Mouse (Mus musculus): ENCODE data around the gene Ankub1. TPM values are rescaled to one million over a fixed set of nuclear protein-coding genes. Genes with fewer than 3 reads are reported as not detected.

Ankub1 gene
- polyA plus RNA-seq (2016; fragmentation: Nextera tagmentation; extraction: Ambion mirVana), result 0.14 and 0.17 TPM in 2 replicates

DNA sequence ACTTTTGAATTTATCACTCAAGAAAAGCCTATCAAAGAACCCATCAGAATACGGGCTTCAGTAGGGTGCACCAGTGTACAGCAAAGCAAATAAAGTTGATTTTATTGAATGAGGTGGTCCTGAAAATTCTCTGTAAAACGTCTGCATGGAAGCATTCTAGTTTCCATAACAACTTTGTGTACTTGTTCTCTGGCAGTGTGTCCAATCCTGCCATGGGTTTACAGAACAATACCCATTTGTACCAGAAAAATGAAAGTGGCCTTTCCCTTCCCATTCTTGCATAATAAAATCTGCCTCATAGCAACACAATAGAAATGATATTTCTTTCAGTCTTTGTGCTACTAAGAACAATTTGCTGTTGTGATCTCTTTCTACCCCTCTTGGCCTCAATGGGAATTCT is at the start of gene Ankub1:
Gene Ankub1 (minus strand): TSS at position 81 of the 400 bp plus-strand sequence.
- 53% methylated on average over 2 of the region's 2 CpGs for WGBS
- H3K9me3 ChIP-seq, result no peaks in the 10 kb centered on the region
- H3K4me1 ChIP-seq (replicated peaks), result no peaks in the 10 kb centered on the region
- no peaks in the 10 kb centered on the region for H3K36me3 ChIP-seq
- H3K27ac ChIP-seq, result no peak within 1 kb of the TSS
- DNase-seq (ENCODE audit: low spot score), result no peak
- no peak within 1 kb of the TSS for H3K4me3 ChIP-seq
- no peaks in the 10 kb centered on the region for H3K27me3 ChIP-seq (ENCODE audit: insufficient read depth, poor library complexity, severe bottlenecking)

DNA sequence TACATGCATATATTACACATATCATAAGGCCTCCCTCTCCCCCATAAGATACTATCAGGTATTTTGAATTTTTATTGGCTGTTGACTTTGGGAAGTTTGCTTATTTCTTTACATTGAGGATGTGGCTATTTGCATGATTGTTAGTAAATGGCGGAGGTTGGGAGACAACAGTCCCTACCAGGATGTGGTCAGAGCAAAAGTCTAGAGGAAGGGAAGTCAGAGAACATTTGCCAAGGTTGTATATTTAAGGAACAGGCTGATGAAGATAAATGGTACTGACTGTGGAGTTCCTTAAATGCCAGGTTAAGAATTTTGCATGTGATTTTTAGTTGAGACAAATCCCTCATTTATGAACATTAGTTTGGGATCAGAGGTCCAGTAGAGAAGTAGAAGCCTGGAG is 47.2 kb upstream of the Ankub1 start:
- Histone ChIP-seq H3K36me3 (no peaks in the 10 kb centered on the region), H3K4me1 (replicated peaks) (peaks cover 24% of the 10 kb centered on the region), H3K4me3 (no peak overlapping the region), H3K27me3 (ENCODE audit: insufficient read depth, poor library complexity, severe bottlenecking) (no peaks in the 10 kb centered on the region), H3K9me3 (no peaks in the 10 kb centered on the region), H3K27ac (no peak overlapping the region)
- 91% methylated on average over 1 of the region's 1 CpGs for WGBS
- DNase-seq (ENCODE audit: low spot score), result no peak

DNA sequence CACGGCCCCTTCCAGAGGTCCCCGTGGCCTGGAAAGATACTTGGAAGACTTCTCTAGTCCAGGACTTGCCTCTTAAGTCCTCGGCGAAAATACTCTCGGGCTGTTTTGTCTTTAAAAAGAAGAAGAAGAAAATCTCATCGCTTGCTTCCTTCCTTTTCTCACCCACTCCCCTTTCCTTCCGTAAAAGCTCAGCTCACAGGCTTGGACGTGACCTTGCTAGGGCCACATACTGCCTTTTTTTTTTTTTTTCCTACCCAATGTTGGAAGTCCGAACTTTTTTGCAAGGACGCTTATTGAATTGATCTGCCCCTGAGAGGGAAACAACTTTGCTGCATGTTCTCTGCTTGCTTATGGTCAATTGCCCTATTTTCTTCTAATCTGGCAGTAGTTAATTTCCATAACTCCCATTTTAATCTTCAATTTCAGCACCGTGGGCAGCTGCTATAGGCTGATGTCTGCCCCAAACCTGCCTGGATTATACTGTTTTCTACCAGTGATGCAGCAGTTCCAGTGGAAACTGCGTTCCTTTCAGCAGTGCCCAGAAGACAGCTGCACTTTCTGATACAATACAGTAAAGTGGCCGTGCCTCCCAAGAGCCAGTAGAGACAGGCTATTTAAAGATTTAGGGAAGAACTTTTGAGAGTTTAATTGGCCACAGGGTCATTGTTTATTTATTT is 44.0 kb upstream of the Ankub1 start:
- WGBS, result 5% methylated on average over 13 of the region's 13 CpGs
- H3K27ac ChIP-seq, result peak overlapping the region; percentile 93
- H3K9me3 ChIP-seq, result no peaks in the 10 kb centered on the region
- H3K4me3 ChIP-seq, result peak overlapping the region; percentile 85
- H3K27me3 ChIP-seq (ENCODE audit: insufficient read depth, poor library complexity, severe bottlenecking), result no peaks in the 10 kb centered on the region
- peaks cover 24% of the 10 kb centered on the region for H3K4me1 ChIP-seq (replicated peaks)
- no peaks in the 10 kb centered on the region for H3K36me3 ChIP-seq
- peak; percentile 5 for DNase-seq (ENCODE audit: low spot score)

DNA sequence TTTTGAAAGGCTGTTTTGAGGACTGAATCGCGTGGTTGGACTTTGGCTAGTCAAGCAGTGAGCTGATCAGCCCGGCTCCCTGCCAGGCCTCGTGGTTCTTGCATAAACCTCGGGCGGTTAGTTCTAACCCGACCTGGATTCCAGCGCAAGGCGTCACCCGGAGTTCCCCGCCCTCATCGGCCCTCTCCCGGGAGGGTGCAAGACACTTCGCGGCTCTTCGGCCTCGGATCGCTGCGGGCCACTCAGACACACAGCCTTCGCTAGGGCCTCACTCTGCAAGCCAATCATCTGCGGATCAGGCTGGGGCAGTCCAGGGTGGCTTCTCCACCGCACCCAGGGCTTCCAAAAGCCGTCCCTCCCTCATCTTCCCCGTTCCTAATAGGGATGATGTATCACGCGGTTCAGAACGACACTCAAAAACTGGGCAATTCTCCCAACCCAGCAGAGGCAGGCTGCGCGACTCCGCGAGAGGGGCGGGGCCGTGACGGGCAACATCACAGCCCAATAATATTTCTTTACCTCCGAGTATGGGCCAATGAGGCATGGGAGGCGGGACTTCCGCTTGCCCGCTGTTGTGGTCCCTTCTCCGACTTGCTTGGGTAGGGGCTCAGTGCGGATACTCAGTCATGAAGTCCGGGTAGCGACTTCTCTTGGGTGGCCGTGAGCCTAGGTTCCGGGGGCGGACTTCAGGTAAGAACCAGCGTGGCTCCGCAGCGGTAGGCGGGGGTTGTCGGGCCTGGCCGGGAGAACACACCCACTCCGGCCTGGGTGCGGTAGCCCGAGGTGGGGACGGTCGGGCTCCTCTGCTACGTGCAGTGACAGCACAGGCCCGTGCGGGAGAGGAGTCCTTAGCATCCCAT is 43.1 kb upstream of the Ankub1 start, which contains the start of gene Rnf13:
Gene Rnf13 (plus strand): TSS at position 552 of the 860 bp plus-strand sequence.
- H3K27ac ChIP-seq, result peak within 1 kb of the TSS; percentile 93
- under 1% methylated on average over 59 of the region's 59 CpGs for WGBS
- peak within 1 kb of the TSS; percentile 85 for H3K4me3 ChIP-seq
- no peaks in the 10 kb centered on the region for H3K36me3 ChIP-seq
- DNase-seq (ENCODE audit: low spot score), result peak; percentile 97
- H3K9me3 ChIP-seq, result no peaks in the 10 kb centered on the region
- no peaks in the 10 kb centered on the region for H3K27me3 ChIP-seq (ENCODE audit: insufficient read depth, poor library complexity, severe bottlenecking)
- peaks cover 24% of the 10 kb centered on the region for H3K4me1 ChIP-seq (replicated peaks)

DNA sequence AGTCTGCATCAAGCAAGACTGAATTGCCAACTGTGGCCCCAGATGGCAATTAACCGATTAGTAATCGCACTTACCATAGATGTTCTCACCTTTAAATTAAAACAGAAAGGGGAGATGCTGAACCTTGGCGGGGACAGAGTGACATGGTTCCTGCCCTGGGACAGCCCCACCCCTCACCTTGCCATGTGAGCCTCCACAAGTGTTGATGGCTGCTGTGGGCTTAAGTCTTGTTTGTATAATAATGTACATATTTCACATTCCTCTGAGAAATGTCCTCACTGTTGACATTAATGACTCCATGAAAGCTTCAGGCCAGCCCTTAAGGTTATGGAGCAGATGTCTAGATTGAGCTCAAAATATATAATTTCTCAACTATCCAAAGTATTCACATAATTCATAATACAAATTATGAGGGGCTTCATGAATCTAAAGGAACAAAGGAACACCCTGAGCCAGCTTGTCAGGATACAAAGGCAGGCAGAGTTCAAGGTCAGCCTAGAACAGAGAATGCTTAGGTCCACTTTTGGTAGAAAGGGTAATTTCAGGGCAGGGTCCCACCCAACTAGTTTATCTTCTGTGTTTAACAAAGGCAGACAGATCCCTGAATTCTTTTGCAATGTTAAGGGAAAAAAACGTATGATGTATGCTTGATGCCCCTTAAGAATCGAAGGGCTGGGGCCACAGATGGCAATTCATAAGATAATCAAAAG is 39.8 kb upstream of the Ankub1 start:
- Histone ChIP-seq H3K27ac (no peak overlapping the region), H3K4me3 (no peak overlapping the region), H3K27me3 (ENCODE audit: insufficient read depth, poor library complexity, severe bottlenecking) (no peaks in the 10 kb centered on the region), H3K9me3 (no peaks in the 10 kb centered on the region), H3K4me1 (replicated peaks) (peaks cover 18% of the 10 kb centered on the region), H3K36me3 (no peaks in the 10 kb centered on the region)
- no peak for DNase-seq (ENCODE audit: low spot score)
- WGBS, result 85% methylated on average over 5 of the region's 5 CpGs

DNA sequence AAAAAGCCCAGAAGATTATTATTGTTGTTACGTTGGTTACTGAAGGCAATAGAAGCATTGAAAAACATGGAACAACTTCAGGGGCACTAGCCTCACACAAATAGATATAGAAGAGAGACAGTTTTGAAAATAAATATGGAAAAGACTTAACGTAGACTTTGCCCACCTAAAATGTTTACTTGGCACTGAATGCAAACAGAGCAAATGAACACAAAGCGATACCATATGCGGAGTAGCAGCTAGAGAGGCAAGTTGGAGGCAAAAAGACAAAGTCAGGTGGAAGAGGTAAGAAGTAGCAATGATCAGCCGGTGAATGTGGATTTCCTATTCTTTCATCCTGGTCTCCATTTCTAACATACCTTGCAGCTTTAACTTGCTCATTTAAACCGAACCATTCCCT is 21.6 kb upstream of the Ankub1 start:
- Histone ChIP-seq H3K4me1 (replicated peaks) (no peaks in the 10 kb centered on the region), H3K4me3 (no peak overlapping the region), H3K36me3 (no peaks in the 10 kb centered on the region), H3K27me3 (ENCODE audit: insufficient read depth, poor library complexity, severe bottlenecking) (no peaks in the 10 kb centered on the region), H3K9me3 (no peaks in the 10 kb centered on the region), H3K27ac (no peak overlapping the region)
- 91% methylated on average over 6 of the region's 6 CpGs for WGBS
- no peak for DNase-seq (ENCODE audit: low spot score)

DNA sequence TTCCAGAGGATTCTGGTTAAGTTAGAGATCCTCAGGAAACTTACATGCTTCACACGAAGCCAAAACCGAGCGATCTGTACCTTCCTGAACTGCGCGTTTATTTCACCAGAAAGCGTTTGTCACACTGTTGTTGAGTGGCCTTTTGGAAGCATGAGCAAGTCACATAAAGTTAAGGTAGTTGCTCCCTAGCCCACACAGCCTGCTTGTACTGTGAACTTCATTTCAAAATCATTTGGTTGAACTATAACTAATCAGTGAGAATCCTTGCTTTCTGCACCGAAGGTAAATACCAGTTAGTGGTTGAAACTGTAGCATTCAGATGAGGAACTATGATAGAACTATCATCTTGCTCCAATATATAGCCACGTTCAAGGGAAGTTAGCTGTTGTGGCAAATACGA is 4.2 kb upstream of the Ankub1 start:
- Histone ChIP-seq H3K27ac (no peak overlapping the region), H3K4me3 (no peak overlapping the region), H3K9me3 (no peaks in the 10 kb centered on the region), H3K36me3 (no peaks in the 10 kb centered on the region), H3K4me1 (replicated peaks) (no peaks in the 10 kb centered on the region), H3K27me3 (ENCODE audit: insufficient read depth, poor library complexity, severe bottlenecking) (no peaks in the 10 kb centered on the region)
- DNase-seq (ENCODE audit: low spot score), result no peak
- WGBS, result 94% methylated on average over 9 of the region's 9 CpGs

DNA sequence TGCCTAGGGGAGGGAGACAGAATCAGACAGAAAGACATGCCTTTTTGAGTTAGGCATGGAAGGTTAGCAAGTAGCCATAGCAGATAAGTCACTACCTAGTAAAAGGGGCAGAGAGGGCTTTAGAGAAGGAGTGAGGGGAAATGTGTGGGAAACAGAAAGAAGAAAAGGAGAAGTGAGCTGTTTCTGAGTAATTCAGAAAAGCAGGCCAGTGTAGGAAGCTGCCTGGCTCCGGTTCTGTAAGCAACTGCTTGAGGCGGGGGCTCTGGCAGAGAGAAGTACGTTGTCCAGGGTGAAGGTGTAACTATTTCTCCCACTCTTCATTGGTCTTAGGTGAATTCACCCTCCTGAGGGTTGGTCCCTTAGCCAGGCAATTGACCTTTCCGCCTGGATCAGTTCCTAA is 3.6 kb upstream of the Ankub1 start:
- 87% methylated on average over 4 of the region's 4 CpGs for WGBS
- no peak overlapping the region for H3K4me3 ChIP-seq
- no peaks in the 10 kb centered on the region for H3K4me1 ChIP-seq (replicated peaks)
- H3K27ac ChIP-seq, result no peak overlapping the region
- no peak for DNase-seq (ENCODE audit: low spot score)
- no peaks in the 10 kb centered on the region for H3K27me3 ChIP-seq (ENCODE audit: insufficient read depth, poor library complexity, severe bottlenecking)
- H3K9me3 ChIP-seq, result no peaks in the 10 kb centered on the region
- H3K36me3 ChIP-seq, result no peaks in the 10 kb centered on the region

DNA sequence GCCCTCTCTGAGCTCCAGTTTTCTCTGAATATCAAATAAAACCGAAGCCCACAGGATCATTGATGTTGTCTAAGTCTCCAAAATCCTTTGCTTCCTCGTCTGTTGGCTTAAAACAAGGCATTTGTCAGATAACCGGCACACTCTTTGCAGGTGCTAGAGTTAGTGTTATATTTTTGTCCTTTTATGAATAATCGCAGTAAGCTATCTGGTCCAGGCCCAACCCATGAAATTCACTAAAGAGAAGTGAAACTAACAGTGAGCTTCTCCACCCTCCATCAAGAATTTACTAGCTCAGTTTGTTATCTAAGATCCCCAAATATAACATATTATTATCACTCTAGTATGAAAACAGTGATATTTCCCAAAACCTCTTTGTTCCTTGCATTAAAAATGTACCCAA is 827 bp downstream of the Ankub1 start:
- 88% methylated on average over 4 of the region's 4 CpGs for WGBS
- Histone ChIP-seq H3K36me3 (no peaks in the 10 kb centered on the region), H3K4me3 (no peak overlapping the region), H3K4me1 (replicated peaks) (no peaks in the 10 kb centered on the region), H3K9me3 (no peaks in the 10 kb centered on the region), H3K27me3 (ENCODE audit: insufficient read depth, poor library complexity, severe bottlenecking) (no peaks in the 10 kb centered on the region), H3K27ac (no peak overlapping the region)
- no peak for DNase-seq (ENCODE audit: low spot score)

DNA sequence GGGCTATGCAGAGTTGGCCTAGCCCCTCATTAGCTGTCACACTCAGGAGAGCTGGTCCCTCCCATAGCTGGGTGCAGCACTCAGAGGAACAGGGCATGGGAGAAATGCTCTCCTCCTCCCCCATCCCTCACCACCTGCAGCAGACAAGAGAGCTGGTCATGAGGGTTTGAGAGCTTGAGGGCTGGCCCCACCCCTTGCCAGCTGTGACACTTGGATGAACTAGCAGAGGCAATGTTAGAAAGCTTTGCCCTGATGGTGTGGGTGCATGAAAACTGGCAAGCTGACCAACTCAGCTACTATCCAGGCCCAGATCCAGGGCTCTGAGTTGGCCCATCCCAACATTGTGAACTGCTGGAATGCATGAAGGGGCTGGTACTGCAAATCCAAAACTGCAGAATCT is 14.8 kb downstream of the Ankub1 start:
- H3K4me3 ChIP-seq, result no peak overlapping the region
- no peaks in the 10 kb centered on the region for H3K36me3 ChIP-seq
- no peaks in the 10 kb centered on the region for H3K9me3 ChIP-seq
- no peaks in the 10 kb centered on the region for H3K27me3 ChIP-seq (ENCODE audit: insufficient read depth, poor library complexity, severe bottlenecking)
- no peaks in the 10 kb centered on the region for H3K4me1 ChIP-seq (replicated peaks)
- no peak overlapping the region for H3K27ac ChIP-seq
- DNase-seq (ENCODE audit: low spot score), result no peak

DNA sequence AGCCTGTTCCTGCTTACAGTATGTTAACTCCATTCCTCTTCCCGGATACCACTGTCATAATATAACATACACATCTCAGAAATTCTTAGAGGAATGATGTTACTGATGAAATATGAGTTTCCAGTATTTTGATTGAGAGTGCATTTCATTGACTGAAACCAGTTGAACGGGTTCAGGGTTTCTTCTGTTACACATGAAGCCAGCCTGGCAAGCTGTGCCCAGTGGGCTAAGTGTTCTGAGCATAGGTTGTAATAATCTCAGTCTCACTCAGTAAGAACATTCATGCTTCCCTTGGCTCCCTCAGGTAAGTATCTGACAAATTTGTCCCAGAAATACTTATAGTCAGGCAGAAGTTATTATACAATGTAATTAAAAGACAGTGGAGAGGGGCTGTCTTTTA is 18.5 kb downstream of the Ankub1 start:
- Histone ChIP-seq H3K9me3 (no peaks in the 10 kb centered on the region), H3K27ac (no peak overlapping the region), H3K4me3 (no peak overlapping the region), H3K36me3 (no peaks in the 10 kb centered on the region), H3K27me3 (ENCODE audit: insufficient read depth, poor library complexity, severe bottlenecking) (no peaks in the 10 kb centered on the region), H3K4me1 (replicated peaks) (no peaks in the 10 kb centered on the region)
- 84% methylated on average over 2 of the region's 2 CpGs for WGBS
- no peak for DNase-seq (ENCODE audit: low spot score)

DNA sequence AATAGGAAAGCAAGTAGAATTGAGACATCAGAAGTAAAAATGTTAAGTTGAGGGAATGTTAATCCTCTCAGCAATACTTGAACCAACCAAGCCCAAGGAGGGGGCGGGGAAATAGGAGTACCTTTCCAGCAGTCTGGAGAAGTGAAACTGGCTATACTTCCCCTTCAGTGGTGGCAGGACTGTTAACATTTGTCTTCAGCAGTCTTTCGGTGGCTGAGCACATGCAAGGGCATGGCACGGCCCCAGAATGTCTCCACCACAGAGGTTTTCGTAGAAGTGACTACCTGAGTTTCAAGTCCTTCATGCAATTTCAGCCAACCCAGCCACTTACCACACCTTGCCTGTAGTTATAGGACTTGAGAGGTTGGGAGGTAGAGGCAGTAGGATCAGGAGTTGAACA is 19.0 kb downstream of the Ankub1 start:
- Histone ChIP-seq H3K4me3 (no peak overlapping the region), H3K27ac (no peak overlapping the region), H3K27me3 (ENCODE audit: insufficient read depth, poor library complexity, severe bottlenecking) (no peaks in the 10 kb centered on the region), H3K36me3 (no peaks in the 10 kb centered on the region), H3K4me1 (replicated peaks) (no peaks in the 10 kb centered on the region), H3K9me3 (no peaks in the 10 kb centered on the region)
- WGBS, result 92% methylated on average over 4 of the region's 4 CpGs
- DNase-seq (ENCODE audit: low spot score), result no peak

Measured in hindbrain, embryonic 10.5 days (tissue).